Comparison of ENCODE assay signal across 8 mouse cellular contexts in genomic region chr5:139358653-139359052, GRCm38 (mm10). TPM values are rescaled to one million over a fixed set of nuclear protein-coding genes. Genes with fewer than 3 reads are reported as not detected.
DNase-seq lines count a peak whose midpoint lies in the region; ATAC-seq lines count a peak whose summit lies in the region.

No protein-coding gene starts in this region.

- peaks cover 14% of the 10 kb centered on the region; the same call in 1 of the 2 replicates for H3K36me3 ChIP-seq in kidney, embryonic 15.5 days

- peak; percentile 63 for DNase-seq in kidney, adult 11 months
- peak; percentile 58 for DNase-seq in ES-CJ7 (ENCODE audit: low read depth, low spot score)
- DNase-seq in cerebellum, postnatal 14 days, result peak; percentile 74 to 82
- peak; percentile 65 for DNase-seq in kidney, adult 8-10 months
- peak; percentile 68 for DNase-seq in retina, postnatal 1 day
- DNase-seq in right cerebral cortex, postnatal 36 days (ENCODE audit: low spot score in 2 of 2), result no peak
- no peak for DNase-seq in adrenal gland, adult 8-10 months

- H3K4me3 ChIP-seq in kidney, embryonic 15.5 days (replicated peaks), result no peak overlapping the region

- no peak for ATAC-seq in kidney, embryonic 15.5 days (replicated peaks; ENCODE audit: low FRiP score)

- peaks cover 12% of the 10 kb centered on the region; the same call in 1 of the 2 replicates for H3K4me1 ChIP-seq in kidney, embryonic 15.5 days

- no peak overlapping the region for H3K9ac ChIP-seq in kidney, embryonic 15.5 days

- no peak overlapping the region for H3K4me2 ChIP-seq in kidney, embryonic 15.5 days

- no peak overlapping the region for H3K27ac ChIP-seq in kidney, embryonic 15.5 days

- H3K9me3 ChIP-seq in kidney, embryonic 15.5 days (replicated peaks), result no peaks in the 10 kb centered on the region

- WGBS in kidney, embryonic 15.5 days, result 72% methylated on average over 2 of the region's 2 CpGs

- H3K27me3 ChIP-seq in kidney, embryonic 15.5 days, result no peaks in the 10 kb centered on the region

RNA-seq across cellular contexts. Expression of gene Cyp2w1, which starts 6.2 kb away (rescaled TPM):
- 0.16 and 0.60 TPM in 2 replicates for polyA plus RNA-seq in kidney, embryonic 15.5 days (2015; fragmentation: Nextera tagmentation; extraction: Ambion mirVana)
- total RNA-seq in adrenal gland, adult 8-10 months (2022), result not detected

RNA-seq across cellular contexts. Expression of gene Cox19, which starts 7.4 kb away (rescaled TPM):
- polyA plus RNA-seq in kidney, embryonic 15.5 days (2015; fragmentation: Nextera tagmentation; extraction: Ambion mirVana), result 96.2 and 102 TPM in 2 replicates
- 10 to 100 TPM; 59.6 to 79.9 (median 66.5) TPM for total RNA-seq in adrenal gland, adult 8-10 months (2022)

RNA-seq across cellular contexts. Expression of gene Gpr146, which starts 18.8 kb away (rescaled TPM):
- polyA plus RNA-seq in kidney, embryonic 15.5 days (2015; fragmentation: Nextera tagmentation; extraction: Ambion mirVana), result 4.1 and 5.4 TPM in 2 replicates
- 10 to 100 TPM; 13.6 to 25.0 (median 18.1) TPM for total RNA-seq in adrenal gland, adult 8-10 months (2022)

RNA-seq across cellular contexts. Expression of gene Adap1, which starts 33.2 kb away (rescaled TPM):
- 2.1 and 2.2 TPM in 2 replicates for polyA plus RNA-seq in kidney, embryonic 15.5 days (2015; fragmentation: Nextera tagmentation; extraction: Ambion mirVana)
- total RNA-seq in adrenal gland, adult 8-10 months (2022), result 1 to 10 TPM; 2.5 to 7.0 (median 3.9) TPM

RNA-seq across cellular contexts. Expression of gene C130050O18Rik, which starts 46.4 kb away (rescaled TPM):
- 0.60 and 1.2 TPM in 2 replicates for polyA plus RNA-seq in kidney, embryonic 15.5 days (2015; fragmentation: Nextera tagmentation; extraction: Ambion mirVana)
- 1 to 10 TPM in 3 of 4 experiments, under 1 TPM in 1; 0.94 to 1.4 (median 1.2) TPM for total RNA-seq in adrenal gland, adult 8-10 months (2022)

Comparison
In these comparisons a context has a peak if more than half of its experiments do, and no peak if none do; other contexts are left out.
1. DNase-seq: peak in kidney, adult 11 months (single experiment), ES-CJ7 (single experiment), cerebellum, postnatal 14 days (2 of 2), kidney, adult 8-10 months (2 of 2) and retina, postnatal 1 day (single experiment); none in right cerebral cortex, postnatal 36 days (0 of 2) and adrenal gland, adult 8-10 months (single experiment).